Mouse (Mus musculus): ENCODE data around the gene Fbxl19. TPM values are rescaled to one million over a fixed set of nuclear protein-coding genes. Genes with fewer than 3 reads are reported as not detected.
A peak's percentile ranks its signal among the peaks of the same experiment; 100 is the strongest.

The Fbxl19 gene
- polyA plus RNA-seq, 1 experiment from 2014 or later = 9.4 TPM

- H3K4me3 ChIP-seq = no peak overlapping the region
- no peak overlapping the region for H3K4me2 ChIP-seq (replicated peaks)
- WGBS = 91% methylated on average over 13 of the region's 13 CpGs
- H3K27me3 ChIP-seq = no peaks in the 10 kb centered on the region
- H3K27ac ChIP-seq (replicated peaks) = no peak overlapping the region
- peaks cover 54% of the 10 kb centered on the region for H3K36me3 ChIP-seq
- H3K9me3 ChIP-seq = no peaks in the 10 kb centered on the region
- H3K4me1 ChIP-seq = peaks cover 5% of the 10 kb centered on the region
- no peak for ATAC-seq (replicated peaks)
- H3K9ac ChIP-seq (replicated peaks) = no peak overlapping the region
Observed at GRCm38 (mm10) chr7:127799211-127799610, 54.9 kb downstream of the Fbxl19 start.

GRCm38 (mm10) chr7:127799738-127800137 is 55.4 kb downstream of the Fbxl19 start:
- H3K4me3 ChIP-seq = no peak overlapping the region
- H3K27me3 ChIP-seq = no peaks in the 10 kb centered on the region
- no peaks in the 10 kb centered on the region for H3K9me3 ChIP-seq
- peaks cover 5% of the 10 kb centered on the region for H3K4me1 ChIP-seq
- H3K9ac ChIP-seq (replicated peaks) = no peak overlapping the region
- no peak overlapping the region for H3K27ac ChIP-seq (replicated peaks)
- no peak overlapping the region for H3K4me2 ChIP-seq (replicated peaks)
- H3K36me3 ChIP-seq = peaks cover 54% of the 10 kb centered on the region
- WGBS = 100% methylated on average over 1 of the region's 1 CpGs
- ATAC-seq (replicated peaks) = peak; percentile 11; the same call in 1 of the 2 replicates

GRCm38 (mm10) chr7:127800435-127801009 is 56.2 kb downstream of the Fbxl19 start, which contains the start of gene Hsd3b7:
TSS of gene Hsd3b7 (plus strand) at chr7:127800604.
- no peaks in the 10 kb centered on the region for H3K27me3 ChIP-seq
- H3K4me1 ChIP-seq = peaks cover 5% of the 10 kb centered on the region
- ATAC-seq (replicated peaks) = peak; percentile 73
- peaks cover 51% of the 10 kb centered on the region for H3K36me3 ChIP-seq
- 26% methylated on average over 6 of the region's 6 CpGs for WGBS
- H3K9ac ChIP-seq (replicated peaks) = no peak within 1 kb of the TSS
- 0 out of 2 replicates have a peak within 1 kb of the TSS, but pooled peaks have one; percentile 15 for H3K4me2 ChIP-seq (replicated peaks)
- no peaks in the 10 kb centered on the region for H3K9me3 ChIP-seq
- no peak within 1 kb of the TSS for H3K27ac ChIP-seq (replicated peaks)
- no peak within 1 kb of the TSS for H3K4me3 ChIP-seq

GRCm38 (mm10) chr7:127801010-127801621 is 56.8 kb downstream of the Fbxl19 start:
- Histone ChIP-seq H3K27ac (replicated peaks) (no peak overlapping the region), H3K9ac (replicated peaks) (no peak overlapping the region)
- WGBS = 92% methylated on average over 8 of the region's 8 CpGs

GRCm38 (mm10) chr7:127802313-127802712 is 58.0 kb downstream of the Fbxl19 start:
- H3K27ac ChIP-seq (replicated peaks) = no peak overlapping the region
- ATAC-seq (replicated peaks) = no peak
- WGBS = 90% methylated on average over 17 of the region's 17 CpGs
- H3K36me3 ChIP-seq = peaks cover 36% of the 10 kb centered on the region
- no peak overlapping the region for H3K4me3 ChIP-seq
- no peaks in the 10 kb centered on the region for H3K27me3 ChIP-seq
- peaks cover 5% of the 10 kb centered on the region for H3K4me1 ChIP-seq
- no peaks in the 10 kb centered on the region for H3K9me3 ChIP-seq
- H3K9ac ChIP-seq (replicated peaks) = no peak overlapping the region
- no peak overlapping the region for H3K4me2 ChIP-seq (replicated peaks)

More at GRCm38 (mm10) chr7:127801010-127801621, 56.8 kb downstream of the Fbxl19 start:
- no peak overlapping the region for H3K4me2 ChIP-seq (replicated peaks)
- ATAC-seq (replicated peaks) = no peak
- peaks cover 48% of the 10 kb centered on the region for H3K36me3 ChIP-seq
- no peak overlapping the region for H3K4me3 ChIP-seq
- H3K4me1 ChIP-seq = peaks cover 5% of the 10 kb centered on the region
- no peaks in the 10 kb centered on the region for H3K27me3 ChIP-seq
- no peaks in the 10 kb centered on the region for H3K9me3 ChIP-seq

- WGBS = 60% methylated on average over 5 of the region's 5 CpGs
- no peaks in the 10 kb centered on the region for H3K9me3 ChIP-seq
- no peak for ATAC-seq (replicated peaks)
- no peak overlapping the region for H3K27ac ChIP-seq (replicated peaks)
- H3K4me3 ChIP-seq = no peak overlapping the region
- peaks cover 38% of the 10 kb centered on the region for H3K36me3 ChIP-seq
- no peak overlapping the region for H3K4me2 ChIP-seq (replicated peaks)
- H3K9ac ChIP-seq (replicated peaks) = no peak overlapping the region
- no peaks in the 10 kb centered on the region for H3K27me3 ChIP-seq
- peaks cover 2% of the 10 kb centered on the region for H3K4me1 ChIP-seq
Observed at GRCm38 (mm10) chr7:127808821-127809220, 64.5 kb downstream of the Fbxl19 start.

- peaks cover 37% of the 10 kb centered on the region for H3K36me3 ChIP-seq
- ATAC-seq (replicated peaks) = no peak
Observed at GRCm38 (mm10) chr7:127809846-127810245, 65.5 kb downstream of the Fbxl19 start.

GRCm38 (mm10) chr7:127810650-127811049 is 66.3 kb downstream of the Fbxl19 start:
- H3K36me3 ChIP-seq = peaks cover 35% of the 10 kb centered on the region

More at GRCm38 (mm10) chr7:127809846-127810245, 65.5 kb downstream of the Fbxl19 start:
- 81% methylated on average over 1 of the region's 1 CpGs for WGBS
- Histone ChIP-seq H3K27me3 (no peaks in the 10 kb centered on the region), H3K27ac (replicated peaks) (no peak overlapping the region), H3K4me2 (replicated peaks) (no peak overlapping the region), H3K9ac (replicated peaks) (no peak overlapping the region), H3K4me1 (peaks cover 11% of the 10 kb centered on the region), H3K4me3 (no peak overlapping the region), H3K9me3 (no peaks in the 10 kb centered on the region)

GRCm38 (mm10) chr7:127811240-127811639 is 66.9 kb downstream of the Fbxl19 start:
- H3K9me3 ChIP-seq = no peaks in the 10 kb centered on the region
- WGBS = 88% methylated on average over 4 of the region's 4 CpGs
- H3K4me2 ChIP-seq (replicated peaks) = no peak overlapping the region
- no peak overlapping the region for H3K9ac ChIP-seq (replicated peaks)
- H3K27me3 ChIP-seq = no peaks in the 10 kb centered on the region
- peaks cover 34% of the 10 kb centered on the region for H3K36me3 ChIP-seq
- H3K4me3 ChIP-seq = no peak overlapping the region
- no peak for ATAC-seq (replicated peaks)
- no peak overlapping the region for H3K27ac ChIP-seq (replicated peaks)
- peaks cover 15% of the 10 kb centered on the region for H3K4me1 ChIP-seq

More at GRCm38 (mm10) chr7:127810650-127811049, 66.3 kb downstream of the Fbxl19 start:
- H3K27ac ChIP-seq (replicated peaks) = no peak overlapping the region
- H3K27me3 ChIP-seq = no peaks in the 10 kb centered on the region
- WGBS = 76% methylated on average over 10 of the region's 10 CpGs
- H3K4me3 ChIP-seq = no peak overlapping the region
- no peaks in the 10 kb centered on the region for H3K9me3 ChIP-seq
- no peak for ATAC-seq (replicated peaks)
- H3K4me1 ChIP-seq = peaks cover 15% of the 10 kb centered on the region
- H3K9ac ChIP-seq (replicated peaks) = no peak overlapping the region
- no peak overlapping the region for H3K4me2 ChIP-seq (replicated peaks)

- H3K27ac ChIP-seq (replicated peaks) = no peak overlapping the region
- H3K36me3 ChIP-seq = peaks cover 34% of the 10 kb centered on the region
- no peak for ATAC-seq (replicated peaks)
- no peaks in the 10 kb centered on the region for H3K27me3 ChIP-seq
- no peak overlapping the region for H3K4me3 ChIP-seq
- H3K4me2 ChIP-seq (replicated peaks) = no peak overlapping the region
- no peaks in the 10 kb centered on the region for H3K9me3 ChIP-seq
- 90% methylated on average over 3 of the region's 3 CpGs for WGBS
- H3K9ac ChIP-seq (replicated peaks) = no peak overlapping the region
- H3K4me1 ChIP-seq = peaks cover 15% of the 10 kb centered on the region
Observed at GRCm38 (mm10) chr7:127812292-127812691, 67.9 kb downstream of the Fbxl19 start.

- Histone ChIP-seq H3K9ac (replicated peaks) (no peak overlapping the region), H3K27ac (replicated peaks) (peak overlapping the region; percentile 72), H3K4me2 (replicated peaks) (no peak overlapping the region; the same call in 1 of the 2 replicates), H3K9me3 (no peaks in the 10 kb centered on the region), H3K4me1 (peaks cover 15% of the 10 kb centered on the region), H3K36me3 (peaks cover 31% of the 10 kb centered on the region), H3K4me3 (no peak overlapping the region), H3K27me3 (no peaks in the 10 kb centered on the region)
- ATAC-seq (replicated peaks) = no peak
- WGBS = 74% methylated on average over 4 of the region's 4 CpGs
Observed at GRCm38 (mm10) chr7:127813821-127814220, 69.5 kb downstream of the Fbxl19 start.

GRCm38 (mm10) chr7:127814241-127814921 is 70.0 kb downstream of the Fbxl19 start:
- peaks cover 15% of the 10 kb centered on the region for H3K4me1 ChIP-seq
- no peak overlapping the region for H3K9ac ChIP-seq (replicated peaks)
- peak overlapping the region; percentile 72 for H3K27ac ChIP-seq (replicated peaks)
- peak; percentile 89 for ATAC-seq (replicated peaks)
- H3K9me3 ChIP-seq = no peaks in the 10 kb centered on the region
- WGBS = 49% methylated on average over 19 of the region's 19 CpGs
- no peak overlapping the region; the same call in 1 of the 2 replicates for H3K4me2 ChIP-seq (replicated peaks)
- no peak overlapping the region for H3K4me3 ChIP-seq
- peaks cover 31% of the 10 kb centered on the region for H3K36me3 ChIP-seq
- no peaks in the 10 kb centered on the region for H3K27me3 ChIP-seq
